In genomic region chr10:93083198-93083962, GRCm38 (mm10) we compare ENCODE assay signal across 8 mouse cellular contexts. TPM values are rescaled to one million over a fixed set of nuclear protein-coding genes. Genes with fewer than 3 reads are reported as not detected.
A peak's percentile ranks its signal among the peaks of the same experiment; 100 is the strongest.
DNase-seq lines count a peak whose midpoint lies in the region; ATAC-seq lines count a peak whose summit lies in the region.

No protein-coding gene starts in this region.

- H3K36me3 ChIP-seq in heart, embryonic 10.5 days = no peaks in the 10 kb centered on the region
- H3K36me3 ChIP-seq in hindbrain, embryonic 15.5 days = no peaks in the 10 kb centered on the region
- H3K36me3 ChIP-seq in midbrain, embryonic 12.5 days = no peaks in the 10 kb centered on the region

- peak overlapping the region; percentile 55 for H3K4me2 ChIP-seq in hindbrain, embryonic 15.5 days
- peak overlapping the region; percentile 47 for H3K4me2 ChIP-seq in midbrain, embryonic 12.5 days (replicated peaks)

- peak overlapping the region; percentile 45 for H3K4me3 ChIP-seq in heart, embryonic 10.5 days
- peak overlapping the region; percentile 27 for H3K4me3 ChIP-seq in hindbrain, embryonic 15.5 days
- H3K4me3 ChIP-seq in midbrain, embryonic 12.5 days = peak overlapping the region; percentile 26

- no peak for DNase-seq in heart, embryonic 10.5 days (ENCODE audit: low spot score)
- DNase-seq in heart, adult 9 months (ENCODE audit: low spot score in 2 of 2) = no peak
- DNase-seq in A20 (ENCODE audit: low read depth, low spot score) = peak; percentile 57
- no peak for DNase-seq in urinary bladder, adult 2 months (ENCODE audit: low spot score)
- DNase-seq in cerebellum, adult 9-11 months = no peak

- H3K9ac ChIP-seq in hindbrain, embryonic 15.5 days = 0 out of 2 replicates have a peak overlapping the region, but pooled peaks have one; percentile 6
- H3K9ac ChIP-seq in midbrain, embryonic 12.5 days (replicated peaks) = no peak overlapping the region

- 11% methylated on average over 17 of the region's 17 CpGs for WGBS in heart, embryonic 10.5 days
- WGBS in hindbrain, embryonic 15.5 days = 6% methylated on average over 17 of the region's 17 CpGs
- 6% methylated on average over 17 of the region's 17 CpGs for WGBS in midbrain, embryonic 12.5 days

- peaks cover 10% of the 10 kb centered on the region for H3K4me1 ChIP-seq in heart, embryonic 10.5 days
- peaks cover 31% of the 10 kb centered on the region for H3K4me1 ChIP-seq in hindbrain, embryonic 15.5 days (replicated peaks)
- H3K4me1 ChIP-seq in midbrain, embryonic 12.5 days = peaks cover 26% of the 10 kb centered on the region

- H3K9me3 ChIP-seq in heart, embryonic 10.5 days = no peaks in the 10 kb centered on the region
- H3K9me3 ChIP-seq in hindbrain, embryonic 15.5 days = no peaks in the 10 kb centered on the region
- no peaks in the 10 kb centered on the region for H3K9me3 ChIP-seq in midbrain, embryonic 12.5 days

- 0 out of 2 replicates have a peak, but pooled peaks have one; percentile 13 for ATAC-seq in common myeloid progenitor, adult 5-6 weeks (replicated peaks; ENCODE audit: low read depth, poor library complexity, severe bottlenecking)
- 0 out of 2 replicates have a peak, but pooled peaks have one; percentile 33 for ATAC-seq in hindbrain, embryonic 15.5 days (ENCODE audit: low FRiP score, low read depth)
- ATAC-seq in midbrain, embryonic 12.5 days (ENCODE audit: low FRiP score, low read depth) = peak; percentile 53; the same call in 1 of the 2 replicates

- peak overlapping the region; percentile 62 for H3K27ac ChIP-seq in heart, embryonic 10.5 days
- peak overlapping the region; percentile 67 for H3K27ac ChIP-seq in hindbrain, embryonic 15.5 days (replicated peaks)
- peak overlapping the region; percentile 76 for H3K27ac ChIP-seq in midbrain, embryonic 12.5 days (replicated peaks)

- H3K27me3 ChIP-seq in heart, embryonic 10.5 days (ENCODE audit: insufficient read depth, poor library complexity, severe bottlenecking) = no peaks in the 10 kb centered on the region
- H3K27me3 ChIP-seq in hindbrain, embryonic 15.5 days = no peaks in the 10 kb centered on the region
- no peaks in the 10 kb centered on the region for H3K27me3 ChIP-seq in midbrain, embryonic 12.5 days

RNA-seq across cellular contexts. Expression of gene Cfap54, which starts 2.0 kb away (rescaled TPM):
- polyA plus RNA-seq in heart, embryonic 10.5 days (2016; fragmentation: Nextera tagmentation; extraction: Ambion mirVana) = 0.11 and 0.23 TPM in 2 replicates
- total RNA-seq in common myeloid progenitor, adult 5-6 weeks (2017) = 0.27 and 1.2 TPM in 2 replicates
- 2.8 and 3.3 TPM in 2 replicates for polyA plus RNA-seq in hindbrain, embryonic 15.5 days (2015; fragmentation: Nextera tagmentation; extraction: Ambion mirVana)
- polyA plus RNA-seq in midbrain, embryonic 12.5 days (2016; fragmentation: Nextera tagmentation; extraction: Ambion mirVana) = 1.3 and 1.6 TPM in 2 replicates
- polyA plus RNA-seq in urinary bladder, adult 2 months (2012; rRNA removed) = 0.01 and 0.18 TPM in 2 replicates
